Mouse (Mus musculus): ENCODE results near the gene Gga2.

Gga2 gene

DNA sequence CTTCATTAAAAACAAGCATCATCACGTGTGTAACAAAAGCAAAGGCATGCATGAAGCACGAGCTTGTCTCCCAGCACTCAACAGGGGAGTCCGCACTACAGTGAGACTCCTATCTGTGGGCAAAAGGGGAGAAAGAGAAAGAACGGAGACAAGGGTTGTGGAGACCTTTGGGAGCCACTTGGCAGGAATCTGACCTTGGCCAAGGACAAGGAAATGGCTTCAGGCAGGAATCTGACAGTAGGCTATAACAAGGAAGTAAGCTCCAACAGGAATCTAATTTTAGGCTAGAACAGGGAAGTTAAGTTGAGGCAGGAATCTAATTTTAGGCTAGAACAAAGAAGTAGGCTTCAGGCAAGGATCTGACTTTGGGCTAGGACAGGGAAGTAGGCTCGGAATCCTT, 25.1 kb downstream of the Gga2 start:
- DNase-seq: no peak

DNA sequence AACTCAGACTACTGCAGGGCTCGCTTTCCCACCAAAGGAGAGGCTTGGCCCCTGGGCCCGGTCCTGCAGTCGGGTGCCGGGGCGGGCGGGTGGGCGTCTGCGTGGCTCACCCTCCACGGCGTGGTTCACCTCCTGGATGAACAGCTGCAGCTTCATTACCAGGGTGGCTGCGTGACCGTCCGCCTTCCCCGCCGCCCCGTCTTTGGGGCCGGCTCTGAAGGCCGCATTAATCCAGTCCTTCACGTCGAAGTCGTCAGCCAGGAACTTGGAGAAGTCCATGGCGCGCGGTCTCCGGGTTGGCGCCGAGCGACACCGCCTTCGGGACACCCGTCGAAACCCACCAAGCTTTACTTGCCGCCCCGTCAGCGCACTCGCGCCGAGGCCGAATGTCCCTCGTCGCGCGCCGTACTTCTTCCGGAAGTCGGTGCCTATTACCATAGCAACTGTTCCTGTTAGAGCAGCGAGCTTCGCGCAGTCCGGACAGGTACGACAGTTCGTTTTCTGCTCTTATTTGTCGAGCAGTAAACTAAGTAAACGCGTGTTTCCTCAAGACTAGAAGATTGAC, 39.6 kb downstream of the Gga2 start, which contains the start of gene Cog7:
Gene Cog7 (minus strand): TSS at position 405 of the 565 bp plus-strand sequence.
- peak; percentile 92 for DNase-seq

DNA sequence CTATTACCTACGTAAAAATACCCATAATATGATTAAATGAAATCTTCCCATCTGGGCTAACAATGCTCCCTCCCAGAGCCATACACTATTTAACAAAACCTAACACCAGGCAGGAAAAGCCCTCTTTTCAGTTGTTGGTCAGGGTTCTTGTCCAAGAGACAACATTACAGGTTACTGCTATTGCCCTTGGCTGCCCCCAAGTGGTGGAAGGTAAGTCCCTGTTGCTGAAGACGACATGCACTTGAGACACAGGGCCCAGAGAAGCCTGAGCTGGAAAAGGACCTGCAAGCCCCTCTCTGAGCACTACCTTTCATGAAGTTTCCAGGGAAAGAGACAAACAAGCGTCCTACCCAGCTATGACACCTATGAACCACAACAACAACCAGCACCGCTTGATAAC, 46.0 kb downstream of the Gga2 start:
- peak; percentile 20 for DNase-seq

DNA sequence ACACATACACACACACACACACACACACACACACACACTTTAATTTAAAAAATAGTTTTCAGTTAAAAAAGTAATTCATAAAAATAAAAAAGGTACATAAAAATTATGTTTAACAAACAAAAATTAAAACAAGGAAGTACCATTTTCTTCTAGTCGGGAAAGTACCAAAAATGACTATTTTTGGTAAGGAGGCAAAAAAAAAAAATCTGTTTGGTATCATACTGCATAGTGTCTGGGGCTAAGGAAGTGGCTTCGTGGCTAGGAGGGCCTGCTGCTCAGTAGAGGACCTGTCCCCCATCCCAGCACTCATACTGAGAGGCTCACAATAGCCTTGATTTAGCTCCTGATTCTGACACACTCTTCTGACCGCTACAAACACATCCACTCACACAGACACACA, 49.3 kb downstream of the Gga2 start:
- DNase-seq: no peak

DNA sequence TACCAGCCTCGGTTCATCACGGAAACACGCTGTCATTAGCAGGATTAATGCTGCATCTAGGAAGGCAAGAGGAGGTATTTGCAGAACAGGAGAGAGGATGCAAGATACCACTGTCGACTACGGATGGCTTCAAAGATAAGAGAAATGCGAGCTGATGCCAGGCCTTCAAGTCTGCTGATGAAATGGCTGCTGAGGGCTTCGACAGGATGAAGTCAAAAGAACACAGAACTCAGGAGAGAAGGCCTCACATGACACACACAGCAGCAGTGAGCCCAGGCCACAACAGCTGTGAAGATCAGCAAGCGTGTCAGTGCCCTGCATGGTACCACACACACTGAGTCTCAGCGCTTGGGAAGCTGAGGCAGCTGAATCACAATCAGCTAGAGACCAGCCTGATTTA, 50.8 kb downstream of the Gga2 start:
- no peak for DNase-seq

DNA sequence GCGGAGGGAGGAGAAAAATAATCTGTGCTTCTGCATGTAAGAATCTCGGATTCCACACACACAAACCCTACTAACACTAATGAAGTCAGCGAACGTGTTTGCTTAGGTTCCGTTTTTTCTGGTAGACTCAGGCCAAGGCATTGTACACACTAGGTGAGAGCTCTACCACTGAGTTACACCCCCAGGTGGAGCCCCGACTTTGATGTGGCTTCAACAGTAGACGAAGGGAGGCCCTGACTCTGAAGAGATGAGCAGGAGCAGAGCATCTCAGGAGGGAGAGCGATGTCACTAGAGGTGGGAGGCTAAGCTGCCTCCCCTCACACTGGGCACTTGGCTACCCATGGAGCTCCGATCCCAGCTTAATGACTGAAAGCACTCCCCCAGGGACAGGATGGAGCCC, 52.2 kb downstream of the Gga2 start:
- no peak for DNase-seq

- no peak for DNase-seq
Measured at GRCm38 (mm10) chr7:121968242-121968641, 52.8 kb downstream of the Gga2 start.

GRCm38 (mm10) chr7:121966169-121966568, 54.9 kb downstream of the Gga2 start:
- no peak for DNase-seq

GRCm38 (mm10) chr7:121963883-121964398, 57.1 kb downstream of the Gga2 start:
- DNase-seq: peak; percentile 19

DNA sequence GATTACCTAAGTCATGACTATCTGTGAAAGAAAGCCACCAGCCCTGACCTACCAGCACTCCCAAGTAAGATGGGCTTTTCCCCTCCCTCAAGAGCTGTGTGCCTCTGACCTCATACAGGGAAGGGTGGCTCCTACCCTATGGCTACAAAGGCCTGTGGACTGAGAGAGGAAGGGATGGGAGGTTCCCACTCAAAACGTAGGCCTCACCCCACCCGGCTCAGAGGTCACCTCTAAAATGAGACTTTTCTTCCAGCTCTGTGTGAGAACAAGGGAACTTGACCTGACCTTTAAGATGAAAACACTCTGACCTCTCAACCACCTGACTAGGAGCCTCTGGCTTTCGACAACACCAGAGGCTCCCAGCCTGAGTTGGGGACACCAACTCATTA, 58.5 kb downstream of the Gga2 start:
- no peak for DNase-seq

DNA sequence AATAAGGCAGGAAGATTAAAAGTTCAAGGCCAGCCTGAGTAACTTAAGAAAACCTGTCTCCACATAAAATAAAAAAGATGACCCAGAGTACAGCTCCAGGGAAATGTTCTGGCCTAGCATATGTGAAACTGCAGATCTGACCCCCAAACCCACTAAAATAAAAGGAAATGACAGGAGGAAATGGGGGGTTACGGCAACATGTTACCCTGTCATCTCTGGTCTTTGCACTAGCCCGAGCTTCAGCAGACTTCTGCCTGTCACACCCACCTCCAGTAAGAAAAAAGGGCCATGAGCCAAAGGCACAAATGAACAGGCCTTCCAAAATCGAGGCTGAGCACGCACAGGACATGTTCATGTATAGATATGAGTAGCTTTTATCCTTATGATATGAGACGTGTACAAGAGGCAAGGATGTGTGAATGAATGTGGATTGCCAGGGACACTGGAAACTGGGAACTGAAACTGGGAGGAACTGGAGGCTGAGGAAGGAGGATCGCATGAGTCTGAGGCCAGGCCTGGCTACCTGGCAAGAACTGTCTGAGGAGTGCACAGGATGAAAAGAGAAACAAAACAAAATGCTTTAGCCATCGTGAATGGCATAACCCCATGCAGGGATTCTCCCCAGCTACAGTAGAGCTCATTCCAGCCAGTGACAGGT, 59.0 kb downstream of the Gga2 start:
- DNase-seq: no peak

DNA sequence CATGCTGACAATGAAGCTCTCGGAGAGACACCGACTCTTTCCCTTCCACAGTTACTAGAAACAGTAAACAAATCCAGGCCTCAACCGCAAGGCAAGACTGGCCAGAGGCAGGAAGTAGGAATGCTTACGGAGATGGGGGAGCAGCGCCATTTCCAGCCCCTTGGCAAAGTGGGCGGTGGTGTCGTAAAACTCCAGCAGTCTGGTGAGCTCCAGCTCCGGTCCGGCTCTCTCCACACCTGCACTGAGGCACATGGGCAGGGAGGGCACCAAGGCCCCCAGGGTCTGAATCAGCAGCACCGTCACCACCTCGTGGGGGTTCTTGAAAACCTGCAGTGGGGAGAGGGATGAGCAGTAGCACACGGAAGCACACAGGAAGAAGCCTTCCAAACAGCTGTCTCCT, 65.2 kb downstream of the Gga2 start:
- DNase-seq: no peak

GRCm38 (mm10) chr7:121954891-121955669, 65.9 kb downstream of the Gga2 start:
- no peak for DNase-seq

DNA sequence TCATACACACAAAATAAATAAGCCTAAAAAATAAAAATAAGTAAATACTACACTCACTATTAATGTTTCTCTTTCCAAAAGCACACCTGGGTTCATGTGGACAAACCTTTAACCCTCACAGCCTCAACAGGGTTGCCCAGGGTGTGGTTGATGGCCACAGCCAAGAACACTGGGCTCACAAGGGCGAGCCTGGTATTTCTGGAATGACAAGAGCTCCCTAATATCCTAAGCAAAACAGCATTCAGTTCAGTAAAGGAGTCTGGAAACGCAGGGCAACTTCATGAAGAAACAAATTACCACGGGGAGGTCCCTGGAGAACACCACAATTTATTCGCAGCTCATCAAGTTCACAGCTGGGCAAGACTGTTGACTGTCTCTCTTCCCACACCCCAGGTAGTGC, 73.5 kb downstream of the Gga2 start:
- no peak for DNase-seq

DNA sequence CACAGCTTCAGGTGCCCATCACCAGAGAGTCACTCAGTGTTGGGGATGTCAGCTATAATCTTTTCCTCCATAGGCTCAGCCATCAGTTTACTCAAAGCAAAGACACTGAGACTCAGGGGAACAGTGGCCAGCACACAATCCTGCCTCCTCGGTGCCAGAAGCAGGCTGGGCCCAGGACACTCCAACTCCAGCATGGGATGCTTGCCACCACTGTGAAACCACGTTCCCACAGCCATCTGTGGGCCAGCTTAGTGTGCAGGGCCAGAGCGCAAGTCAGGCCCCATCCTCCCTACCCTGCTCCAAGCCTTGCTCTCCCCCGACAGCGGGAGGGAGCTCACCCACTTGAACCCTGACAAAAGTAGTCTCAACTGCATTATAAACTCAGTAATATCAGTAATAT, 74.8 kb downstream of the Gga2 start:
- no peak for DNase-seq

- DNase-seq: no peak
Measured at GRCm38 (mm10) chr7:121942371-121942770, 78.7 kb downstream of the Gga2 start.

DNA sequence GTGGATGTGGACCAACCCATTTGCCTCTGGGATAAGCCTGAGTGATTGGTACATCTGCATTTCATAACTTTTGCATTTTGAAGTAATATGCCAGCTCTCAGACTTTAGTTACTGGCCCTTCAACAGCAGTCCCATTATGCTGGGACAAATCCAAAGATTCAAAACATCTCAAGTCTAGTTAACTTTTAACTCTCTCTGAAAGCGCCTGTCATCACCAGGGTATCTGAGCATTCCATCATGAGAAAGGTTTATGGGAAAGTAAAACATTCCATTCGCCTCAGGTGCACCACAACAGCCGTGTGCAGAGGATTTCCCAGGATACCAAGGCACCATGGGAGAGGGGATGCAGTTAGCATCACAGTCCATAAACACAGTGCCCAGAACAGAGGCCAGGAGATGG, 79.4 kb downstream of the Gga2 start:
- DNase-seq: no peak

- DNase-seq: no peak
Measured at GRCm38 (mm10) chr7:121941016-121941415, 80.0 kb downstream of the Gga2 start.

DNA sequence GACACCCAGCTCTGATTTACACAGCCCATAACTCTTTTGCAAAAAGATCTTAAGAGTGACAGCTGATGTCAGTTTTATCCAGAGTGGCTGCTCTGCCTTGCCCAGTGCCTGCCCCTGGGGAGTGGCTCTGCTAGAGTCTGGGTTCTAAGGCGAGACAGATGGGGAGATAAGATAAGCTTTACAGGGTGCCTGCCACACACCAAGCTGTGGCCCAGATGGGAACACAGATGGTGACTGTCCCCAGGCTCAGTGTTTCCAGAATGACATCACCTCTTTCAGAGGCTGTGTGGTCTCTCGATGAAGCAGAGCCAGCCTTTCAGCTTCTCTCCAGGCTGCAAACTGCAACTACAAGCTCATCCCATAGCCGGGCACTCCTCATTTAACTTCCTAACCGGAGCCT, 81.3 kb downstream of the Gga2 start:
- peak; percentile 74 for DNase-seq

- no peak for DNase-seq
Measured at GRCm38 (mm10) chr7:121939244-121939643, 81.8 kb downstream of the Gga2 start.

DNA sequence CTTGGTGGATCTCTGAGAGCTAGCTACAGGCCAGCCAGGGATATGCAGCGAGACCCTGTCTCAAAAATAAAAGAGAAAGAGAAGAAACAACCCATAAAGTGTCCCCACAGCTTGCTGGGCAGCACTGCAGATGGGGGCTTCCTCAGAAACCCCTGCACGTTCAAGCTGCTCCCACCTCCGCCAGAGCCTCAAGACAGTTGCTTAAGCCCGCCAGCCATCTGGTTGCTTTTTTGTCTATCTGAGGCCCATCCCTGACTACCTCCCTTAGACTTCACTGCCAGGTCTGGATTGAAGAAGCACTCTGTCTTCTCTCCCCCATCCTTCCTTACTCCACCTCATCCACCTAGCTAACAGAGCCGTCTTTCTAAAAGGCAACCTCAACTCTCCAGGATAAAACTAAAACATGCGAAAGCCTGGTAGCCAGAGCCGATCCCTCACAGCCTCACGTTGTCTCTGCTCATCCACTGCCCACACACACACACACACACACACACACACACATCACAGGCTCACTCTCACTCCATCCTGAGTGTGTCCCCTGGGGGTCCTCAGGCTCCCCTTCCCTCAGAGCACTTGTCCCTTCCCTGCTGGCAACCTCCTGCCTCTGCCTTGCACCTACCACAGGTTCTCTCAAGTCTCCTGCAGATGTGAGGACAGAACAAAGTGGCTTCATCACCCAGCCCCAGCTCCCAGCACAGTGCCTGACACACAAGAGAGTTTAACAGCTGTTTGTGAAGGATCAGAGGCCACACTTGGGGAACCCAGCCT, 82.7 kb downstream of the Gga2 start:
- DNase-seq: peak; percentile 36

GRCm38 (mm10) chr7:121936861-121937630, 84.0 kb downstream of the Gga2 start:
- no peak for DNase-seq
